Mouse (Mus musculus) heart, embryonic 15.5 days (tissue): ENCODE results near the gene Iqcf3. TPM values are rescaled to one million over a fixed set of nuclear protein-coding genes. Genes with fewer than 3 reads are reported as not detected.
A peak's percentile ranks its signal among the peaks of the same experiment; 100 is the strongest.

Source experiments
- ATAC-seq: fragments of 200-750 bp; cut with Nextera tagmentation; replicated peaks from 2 replicates; pipeline ENCODE4 v1.8.0; 2017; ENCODE audit warnings: low read depth, moderate TSS enrichment; ENCODE audit not compliant: insufficient number of reproducible peaks, insufficient read depth, low FRiP score
- H3K27ac ChIP-seq: fragments of 300-500 bp; sonication (generic); 2 replicates; pipeline ENCODE4 v1.5.1; 2015; ENCODE audit warnings: mild to moderate bottlenecking, inconsistent platforms
- H3K27me3 ChIP-seq: fragments of 300-500 bp; sonication (generic); 2 replicates; pipeline ENCODE4 v1.6.1; 2015; ENCODE audit warnings: inconsistent platforms
- H3K36me3 ChIP-seq: fragments of 300-500 bp; sonication (generic); 2 replicates; pipeline ENCODE4 v1.6.1; 2015; ENCODE audit warnings: mild to moderate bottlenecking, inconsistent platforms
- H3K4me1 ChIP-seq: fragments of 300-500 bp; sonication (generic); replicated peaks from 2 replicates; pipeline ENCODE4 v1.6.1; 2015; ENCODE audit warnings: inconsistent platforms
- H3K4me2 ChIP-seq: fragments of 300-500 bp; sonication (generic); 2 replicates; pipeline ENCODE4 v1.6.1; 2015; ENCODE audit warnings: inconsistent platforms, mild to moderate bottlenecking, moderate library complexity
- H3K4me3 ChIP-seq: fragments of 300-500 bp; sonication (generic); 2 replicates; pipeline ENCODE4 v1.5.1; 2015; ENCODE audit warnings: mild to moderate bottlenecking, inconsistent platforms
- H3K9ac ChIP-seq: fragments of 300-500 bp; sonication (generic); 2 replicates; pipeline ENCODE4 v1.6.1; 2015; ENCODE audit warnings: mild to moderate bottlenecking, inconsistent platforms
- H3K9me3 ChIP-seq: fragments of 300-500 bp; sonication (generic); replicated peaks from 2 replicates; pipeline ENCODE4 v1.6.1; 2016; ENCODE audit warnings: inconsistent platforms
- WGBS: fragments of 180-500 bp; shearing (Covaris S2); methylation state at CpG from one replicate; pipeline ENCODE4 v1.1.7; 2015; ENCODE audit warnings: mixed read lengths; 5-methylcytosine and 5-hydroxymethylcytosine counted together
- polyA plus RNA-seq: library from polyadenylated mRNA; unstranded; fragments of >200 nt; fragmentation: Nextera tagmentation; extraction: Ambion mirVana; gene quantifications from 2 replicates; pipeline ENCODE4 v1.2.1, GENCODE M21; 2015

Iqcf3 gene
- polyA plus RNA-seq, 1 experiment from 2014 or later = not detected

DNA sequence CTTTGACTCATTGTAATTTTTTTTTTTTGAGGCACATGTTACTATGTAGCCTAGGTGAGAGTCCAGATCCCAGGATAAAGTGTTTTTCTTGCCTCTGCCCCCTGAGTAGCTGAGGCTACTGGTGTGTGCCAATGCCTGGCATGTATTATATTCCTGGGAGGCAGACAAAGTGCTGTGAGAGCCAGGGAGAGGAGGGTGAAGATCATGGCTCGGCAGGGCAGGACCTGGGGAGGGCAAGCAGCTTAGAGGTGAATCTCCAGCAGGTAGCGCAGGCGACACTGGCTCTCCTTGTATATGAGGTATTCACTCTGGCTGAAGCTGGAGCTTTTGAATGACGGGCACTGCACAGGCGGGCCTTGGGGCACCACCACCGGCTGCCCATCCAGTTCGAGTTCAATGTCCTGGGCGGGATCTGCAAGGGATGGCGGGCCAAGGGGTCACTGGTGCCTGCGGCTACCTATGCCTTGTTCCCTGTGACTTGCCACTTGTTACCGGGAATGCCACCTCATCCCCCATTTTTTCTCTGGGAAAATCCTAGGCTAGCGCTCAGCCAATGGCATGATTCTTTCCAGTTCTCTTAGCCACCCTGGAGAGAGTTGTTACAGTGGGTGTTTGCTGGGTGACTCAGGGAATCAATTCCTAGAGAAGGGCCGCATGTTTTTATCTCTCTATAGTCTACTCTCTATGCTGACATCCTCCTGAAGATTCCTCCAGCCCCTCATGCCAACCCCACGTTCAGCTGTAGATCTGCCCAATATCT is 90.3 kb downstream of the Iqcf3 start:
- no peaks in the 10 kb centered on the region for H3K36me3 ChIP-seq
- no peak overlapping the region; the same call in 1 of the 2 replicates for H3K9ac ChIP-seq
- H3K9me3 ChIP-seq = no peaks in the 10 kb centered on the region
- ATAC-seq = no peak
- no peak overlapping the region for H3K27ac ChIP-seq
- WGBS = 62% methylated on average over 14 of the region's 14 CpGs
- peaks cover 4% of the 10 kb centered on the region; the same call in 1 of the 2 replicates for H3K27me3 ChIP-seq
- peaks cover 36% of the 10 kb centered on the region for H3K4me1 ChIP-seq
- peak overlapping the region; percentile 47 for H3K4me2 ChIP-seq
- no peak overlapping the region for H3K4me3 ChIP-seq

GRCm38 (mm10) chr9:106469776-106470175 is 91.7 kb downstream of the Iqcf3 start:
- Histone ChIP-seq H3K9ac (no peak overlapping the region), H3K4me3 (no peak overlapping the region), H3K4me2 (no peak overlapping the region), H3K27me3 (peaks cover 7% of the 10 kb centered on the region; the same call in 1 of the 2 replicates), H3K27ac (no peak overlapping the region), H3K4me1 (peaks cover 33% of the 10 kb centered on the region), H3K36me3 (no peaks in the 10 kb centered on the region), H3K9me3 (no peaks in the 10 kb centered on the region)
- 53% methylated on average over 9 of the region's 9 CpGs for WGBS
- no peak for ATAC-seq

- peaks cover 34% of the 10 kb centered on the region for H3K4me1 ChIP-seq
- peaks cover 9% of the 10 kb centered on the region; the same call in 1 of the 2 replicates for H3K27me3 ChIP-seq
- no peak for ATAC-seq
- H3K9me3 ChIP-seq = no peaks in the 10 kb centered on the region
- H3K4me2 ChIP-seq = no peak overlapping the region
- H3K36me3 ChIP-seq = no peaks in the 10 kb centered on the region
- no peak overlapping the region for H3K27ac ChIP-seq
- H3K9ac ChIP-seq = no peak overlapping the region
- 57% methylated on average over 6 of the region's 6 CpGs for WGBS
- no peak overlapping the region for H3K4me3 ChIP-seq
These were observed 92.1 kb downstream of the Iqcf3 start for GRCm38 (mm10) chr9:106469317-106469716.

DNA sequence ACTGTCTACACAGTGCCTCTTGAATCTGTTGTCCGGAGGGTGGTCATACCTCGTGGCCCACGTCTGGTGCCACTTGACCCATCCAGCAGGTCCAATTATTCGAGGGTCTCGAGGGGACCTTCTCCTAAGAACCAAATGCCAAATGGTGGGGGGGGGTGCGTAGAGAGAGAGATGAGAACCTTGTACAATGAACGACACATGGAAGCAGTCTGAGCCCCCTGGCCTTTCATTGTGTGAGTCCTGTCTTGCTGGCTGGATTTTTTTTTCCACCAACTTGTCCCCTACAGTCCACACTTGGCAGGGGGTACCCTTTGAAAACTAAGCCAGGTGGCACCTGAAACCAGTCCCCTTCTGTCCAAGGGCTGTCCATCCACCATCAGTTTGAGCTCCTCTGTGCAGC is 93.7 kb downstream of the Iqcf3 start:
- Histone ChIP-seq H3K36me3 (peaks cover 10% of the 10 kb centered on the region), H3K4me2 (no peak overlapping the region), H3K9me3 (no peaks in the 10 kb centered on the region), H3K27me3 (peaks cover 17% of the 10 kb centered on the region; the same call in 1 of the 2 replicates), H3K27ac (no peak overlapping the region), H3K4me3 (no peak overlapping the region), H3K4me1 (peaks cover 29% of the 10 kb centered on the region), H3K9ac (no peak overlapping the region)
- no peak for ATAC-seq
- 85% methylated on average over 7 of the region's 7 CpGs for WGBS

DNA sequence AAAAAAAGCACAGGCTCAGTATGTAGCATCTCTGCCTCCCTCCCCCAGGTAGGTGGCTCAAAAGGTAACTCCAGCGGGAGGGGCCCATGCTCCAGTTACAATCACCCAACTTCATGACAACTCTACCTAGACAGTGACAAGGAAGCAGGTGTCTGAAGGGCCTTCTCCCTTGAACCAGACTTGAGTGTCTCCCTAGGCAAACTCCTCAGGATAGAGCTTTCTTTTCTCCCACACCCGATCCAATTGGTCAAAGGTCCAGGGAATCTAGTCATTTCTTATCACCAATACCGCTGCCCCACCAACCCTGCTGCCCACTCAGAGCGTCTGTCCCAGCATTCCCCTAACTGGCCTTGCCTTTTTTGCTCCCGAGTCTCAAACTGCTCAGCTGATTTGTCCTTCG is 94.7 kb downstream of the Iqcf3 start:
- Histone ChIP-seq H3K27ac (no peak overlapping the region), H3K9me3 (no peaks in the 10 kb centered on the region), H3K36me3 (peaks cover 19% of the 10 kb centered on the region), H3K4me2 (no peak overlapping the region), H3K27me3 (peaks cover 17% of the 10 kb centered on the region; the same call in 1 of the 2 replicates), H3K4me3 (no peak overlapping the region), H3K9ac (no peak overlapping the region), H3K4me1 (peaks cover 19% of the 10 kb centered on the region)
- ATAC-seq = no peak
- 83% methylated on average over 6 of the region's 6 CpGs for WGBS

DNA sequence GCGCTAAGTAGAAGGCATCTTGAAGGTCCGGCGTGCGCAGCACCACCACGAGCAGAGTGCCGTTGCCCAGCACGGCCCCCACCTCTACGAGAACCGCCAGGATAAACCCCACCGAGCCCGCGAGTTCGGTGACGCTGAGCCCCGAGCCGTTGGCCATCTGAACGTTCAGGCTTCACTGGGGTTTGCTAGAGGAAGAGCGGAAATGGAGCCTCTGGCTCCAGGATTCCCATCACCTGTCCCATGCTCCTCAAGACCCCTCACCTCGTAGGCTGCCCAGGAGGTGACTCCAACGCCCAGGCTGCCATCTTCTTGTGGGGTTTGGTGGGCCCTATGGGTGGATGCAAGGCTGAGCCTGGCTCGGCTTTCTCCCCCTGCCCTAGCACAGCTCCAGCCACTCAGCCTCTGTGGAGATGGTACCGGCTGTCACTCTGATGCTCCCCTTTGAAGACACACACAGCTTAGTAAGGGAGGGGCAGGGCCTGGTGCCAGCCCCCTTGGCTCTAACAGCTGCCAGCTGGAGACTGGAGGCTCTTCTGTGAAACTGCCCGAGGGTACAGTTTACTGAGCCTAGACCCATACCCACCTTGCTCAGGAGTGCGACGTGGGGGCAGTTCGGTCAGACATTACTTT is 95.7 kb downstream of the Iqcf3 start, which contains the start of gene Gpr62:
TSS of gene Gpr62 (minus strand) at position 368 of the 630 bp plus-strand sequence.
- no peak for ATAC-seq
- 34% methylated on average over 26 of the region's 26 CpGs for WGBS
- peaks cover 26% of the 10 kb centered on the region for H3K36me3 ChIP-seq
- H3K4me3 ChIP-seq = peak within 1 kb of the TSS; percentile 61
- peak within 1 kb of the TSS; percentile 41 for H3K27ac ChIP-seq
- H3K4me1 ChIP-seq = peaks cover 20% of the 10 kb centered on the region
- peaks cover 17% of the 10 kb centered on the region; the same call in 1 of the 2 replicates for H3K27me3 ChIP-seq
- peak within 1 kb of the TSS; percentile 99 for H3K4me2 ChIP-seq
- no peaks in the 10 kb centered on the region for H3K9me3 ChIP-seq
- peak within 1 kb of the TSS; percentile 58 for H3K9ac ChIP-seq

GRCm38 (mm10) chr9:106464751-106465541 is 96.5 kb downstream of the Iqcf3 start:
- H3K36me3 ChIP-seq = peaks cover 33% of the 10 kb centered on the region
- peak; percentile 63 for ATAC-seq
- peaks cover 23% of the 10 kb centered on the region for H3K4me1 ChIP-seq
- peak overlapping the region; percentile 61 for H3K4me3 ChIP-seq
- H3K9ac ChIP-seq = peak overlapping the region; percentile 58
- H3K4me2 ChIP-seq = peak overlapping the region; percentile 99
- peak overlapping the region; percentile 41 for H3K27ac ChIP-seq
- 2% methylated on average over 99 of the region's 99 CpGs for WGBS
- no peaks in the 10 kb centered on the region for H3K9me3 ChIP-seq
- H3K27me3 ChIP-seq = peaks cover 17% of the 10 kb centered on the region; the same call in 1 of the 2 replicates

DNA sequence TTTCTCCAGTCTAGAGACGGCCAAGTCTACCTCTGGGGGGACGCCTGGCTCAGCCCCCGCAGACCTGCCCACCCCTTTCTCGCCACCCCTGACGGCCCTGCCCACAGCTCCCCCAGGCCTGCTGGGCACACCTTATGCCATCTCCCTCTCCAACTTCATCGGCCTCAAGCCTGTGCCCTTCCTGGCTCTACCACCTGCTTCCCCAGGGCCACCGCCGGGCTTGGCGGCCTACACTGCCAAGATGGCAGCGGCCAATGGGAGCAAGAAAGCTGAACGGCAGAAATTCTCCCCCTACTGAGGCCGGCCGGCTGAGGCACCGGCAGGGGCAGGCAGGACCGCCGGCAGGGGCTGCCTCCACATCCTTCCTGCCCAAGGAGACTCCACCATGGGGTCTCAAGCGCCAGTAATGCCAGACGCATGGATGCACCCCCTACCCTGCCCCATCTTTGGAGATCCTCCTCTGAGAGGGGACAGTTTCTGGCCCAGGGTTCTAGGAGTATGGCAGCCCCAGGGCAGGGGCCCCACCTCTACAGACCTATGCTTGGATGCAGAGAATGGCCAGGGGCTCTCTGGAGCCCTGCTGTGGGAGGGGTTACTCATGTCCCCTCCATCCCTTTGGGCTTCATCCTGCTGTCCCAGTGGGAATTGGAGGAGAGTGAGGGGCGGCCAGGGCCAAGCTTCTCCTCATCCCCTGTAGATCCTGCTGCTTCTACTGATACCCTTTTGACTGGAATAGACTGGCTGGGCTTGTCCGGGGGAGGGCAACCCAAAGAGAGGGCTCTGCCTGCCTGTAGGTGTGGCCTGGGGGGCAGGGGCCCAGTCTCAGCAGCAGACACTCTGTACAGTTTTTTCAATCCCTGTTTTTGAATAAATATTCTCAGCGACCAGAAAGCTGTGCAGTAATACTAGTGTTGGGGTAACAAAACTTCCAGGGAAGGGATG is 98.0 kb downstream of the Iqcf3 start:
- Histone ChIP-seq H3K27ac (no peak overlapping the region), H3K9me3 (no peaks in the 10 kb centered on the region), H3K4me2 (no peak overlapping the region), H3K4me1 (peaks cover 24% of the 10 kb centered on the region), H3K4me3 (no peak overlapping the region), H3K27me3 (peaks cover 17% of the 10 kb centered on the region; the same call in 1 of the 2 replicates), H3K9ac (no peak overlapping the region), H3K36me3 (peaks cover 35% of the 10 kb centered on the region)
- ATAC-seq = no peak
- 83% methylated on average over 21 of the region's 21 CpGs for WGBS

DNA sequence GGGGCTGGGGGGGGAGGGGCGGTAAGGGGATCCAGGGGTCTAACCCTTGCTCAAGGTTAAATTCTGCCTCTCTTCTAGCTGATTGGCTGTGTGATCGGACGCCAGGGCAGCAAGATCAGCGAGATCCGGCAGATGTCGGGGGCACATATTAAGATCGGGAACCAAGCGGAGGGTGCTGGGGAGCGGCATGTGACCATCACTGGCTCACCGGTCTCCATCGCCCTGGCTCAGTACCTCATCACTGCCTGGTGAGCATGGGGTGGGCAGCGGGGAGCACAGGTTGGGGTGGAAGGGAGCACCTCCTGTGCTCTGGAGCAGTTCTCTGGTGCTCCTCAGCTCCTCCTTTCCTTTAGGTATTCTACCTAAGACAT is 99.0 kb downstream of the Iqcf3 start:
- Histone ChIP-seq H3K4me1 (peaks cover 34% of the 10 kb centered on the region), H3K4me3 (no peak overlapping the region), H3K27me3 (peaks cover 17% of the 10 kb centered on the region; the same call in 1 of the 2 replicates), H3K4me2 (no peak overlapping the region), H3K36me3 (peaks cover 35% of the 10 kb centered on the region), H3K27ac (no peak overlapping the region), H3K9ac (no peak overlapping the region), H3K9me3 (no peaks in the 10 kb centered on the region)
- no peak for ATAC-seq
- WGBS = 94% methylated on average over 12 of the region's 12 CpGs

DNA sequence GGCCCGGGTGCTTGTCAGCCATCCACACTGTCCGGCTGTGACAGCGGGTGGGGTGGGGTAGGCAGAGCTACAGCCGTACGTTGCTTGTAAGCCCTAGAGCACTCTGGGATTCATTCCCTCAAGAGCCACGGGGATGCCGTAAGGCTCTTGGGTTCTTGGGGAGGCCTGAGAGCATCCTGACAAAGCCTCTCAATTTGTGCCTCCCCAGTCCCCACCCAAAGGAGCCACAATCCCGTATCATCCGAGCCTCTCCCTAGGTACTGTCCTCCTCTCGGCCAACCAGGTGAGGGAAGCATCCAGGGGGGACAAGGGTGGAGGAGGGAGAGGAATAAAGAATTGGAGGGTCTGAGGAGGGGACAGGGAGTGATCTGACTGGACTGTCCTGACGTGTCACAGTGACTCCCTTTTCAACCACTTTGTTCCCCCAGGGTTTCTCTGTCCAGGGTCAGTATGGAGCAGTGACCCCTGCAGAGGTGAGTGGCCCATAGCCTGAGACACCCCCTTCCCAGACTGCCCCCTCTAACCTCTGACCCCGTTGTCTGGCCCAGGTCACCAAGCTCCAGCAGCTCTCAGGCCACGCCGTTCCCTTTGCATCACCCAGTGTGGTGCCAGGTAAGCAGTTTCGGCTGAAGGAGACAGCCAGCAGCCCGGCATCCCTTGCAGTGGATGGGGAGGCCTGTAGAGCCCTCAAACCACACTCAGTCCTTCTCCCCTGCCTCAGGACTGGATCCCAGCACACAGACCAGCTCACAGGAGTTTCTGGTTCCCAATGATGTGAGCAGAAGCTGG is 99.6 kb downstream of the Iqcf3 start:
- H3K9me3 ChIP-seq = no peaks in the 10 kb centered on the region
- peaks cover 35% of the 10 kb centered on the region for H3K36me3 ChIP-seq
- H3K4me3 ChIP-seq = no peak overlapping the region
- ATAC-seq = no peak
- H3K9ac ChIP-seq = no peak overlapping the region
- 88% methylated on average over 16 of the region's 16 CpGs for WGBS
- H3K4me1 ChIP-seq = peaks cover 40% of the 10 kb centered on the region
- peaks cover 15% of the 10 kb centered on the region; the same call in 1 of the 2 replicates for H3K27me3 ChIP-seq
- no peak overlapping the region for H3K27ac ChIP-seq
- no peak overlapping the region for H3K4me2 ChIP-seq
